Mouse (Mus musculus): ENCODE results near the gene Gabbr1.

The Gabbr1 gene

GRCm38 (mm10) chr17:37078193-37078592 is 32.4 kb downstream of the Gabbr1 start:
- no peak for DNase-seq (ENCODE audit: low spot score)

DNA sequence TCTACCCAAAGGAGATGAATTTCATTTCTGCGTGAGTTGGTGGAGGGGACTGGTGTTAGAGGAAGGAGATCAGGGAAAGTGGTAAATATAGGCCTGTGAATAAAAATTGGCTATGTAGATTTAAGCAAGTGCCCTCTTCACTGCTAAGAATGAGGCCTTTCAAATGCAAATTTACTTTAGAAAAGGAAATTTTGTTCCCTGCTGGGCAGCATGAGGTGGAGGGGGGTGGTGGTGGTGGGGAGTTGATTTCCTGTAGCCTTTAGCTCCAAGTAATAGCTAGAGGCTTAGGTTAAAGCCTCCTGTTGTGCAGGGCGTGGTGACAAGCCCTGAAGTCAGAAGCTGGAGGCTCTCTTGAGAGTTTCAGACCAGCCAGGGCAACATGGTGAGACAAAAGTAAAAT is 33.2 kb downstream of the Gabbr1 start:
- DNase-seq (ENCODE audit: low spot score) = peak; percentile 12

- peak; percentile 30 for DNase-seq (ENCODE audit: low spot score)
Measured at GRCm38 (mm10) chr17:37080119-37080518, 34.4 kb downstream of the Gabbr1 start.

- no peak for DNase-seq (ENCODE audit: low spot score)
Measured at GRCm38 (mm10) chr17:37081659-37082058, 35.9 kb downstream of the Gabbr1 start.

DNA sequence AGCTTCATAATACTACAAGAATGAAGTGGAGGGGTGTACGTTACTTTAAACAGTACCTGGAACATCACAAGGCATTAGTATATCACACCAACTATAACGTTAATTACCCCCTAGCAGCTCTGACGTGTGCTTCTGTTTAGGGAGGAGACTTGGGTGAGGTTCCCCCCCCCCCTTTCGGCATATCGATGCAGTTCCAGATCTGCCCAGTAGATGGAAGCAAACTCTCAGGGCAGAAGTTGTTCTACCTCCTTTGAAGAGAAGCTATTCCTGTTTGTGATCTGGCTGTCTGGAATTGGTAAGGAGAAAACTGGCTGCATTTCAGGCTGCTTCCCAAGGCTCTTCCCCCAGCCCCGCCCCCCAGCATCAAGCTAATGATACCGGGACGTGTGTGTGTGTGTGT is 37.6 kb downstream of the Gabbr1 start:
- peak; percentile 77 for DNase-seq (ENCODE audit: low spot score)

DNA sequence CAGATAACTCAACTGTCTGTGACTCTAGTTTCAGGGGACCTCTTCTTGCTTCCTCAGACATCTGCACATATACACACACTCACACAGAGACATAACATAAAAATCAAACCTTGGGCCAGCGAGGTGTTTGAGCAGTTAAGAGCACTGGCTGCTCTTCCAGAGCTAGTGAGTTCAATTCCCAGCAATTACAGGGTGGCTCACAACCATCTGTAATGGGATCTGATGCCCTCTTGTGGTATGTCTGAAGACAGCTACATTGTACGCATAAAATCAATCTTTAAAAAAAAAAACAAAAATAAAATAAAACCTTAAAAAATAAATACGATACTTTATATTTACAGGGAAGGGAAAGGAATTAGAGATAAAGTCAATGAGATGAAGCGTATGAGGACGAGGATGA is 38.9 kb downstream of the Gabbr1 start:
- DNase-seq (ENCODE audit: low spot score) = no peak

DNA sequence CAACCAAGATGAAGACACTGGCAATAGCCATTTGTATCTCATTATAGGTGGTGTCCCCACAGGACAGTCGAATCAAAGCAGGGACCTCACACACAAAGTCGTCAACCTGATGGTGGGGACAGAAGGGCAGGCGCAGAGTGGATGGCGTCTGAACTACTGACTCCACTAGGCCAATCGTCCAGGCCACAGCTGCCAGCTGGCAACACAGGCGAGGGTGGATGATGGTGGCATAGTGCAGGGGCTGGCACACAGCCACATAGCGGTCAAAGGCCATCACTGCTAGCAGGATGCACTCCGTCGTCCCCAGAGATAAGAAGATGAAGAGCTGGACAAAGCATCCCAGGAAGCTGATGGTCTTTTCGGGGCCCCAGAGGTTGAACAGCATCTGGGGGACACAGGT is 39.8 kb downstream of the Gabbr1 start:
- no peak for DNase-seq (ENCODE audit: low spot score)

GRCm38 (mm10) chr17:37088399-37088798 is 42.6 kb downstream of the Gabbr1 start, which contains the start of gene Olfr90:
Gene Olfr90, minus strand, starts transcription at chr17:37088499.
- no peak for DNase-seq (ENCODE audit: low spot score)

- no peak for DNase-seq (ENCODE audit: low spot score)
Measured at GRCm38 (mm10) chr17:37092198-37092597, 46.4 kb downstream of the Gabbr1 start.

DNA sequence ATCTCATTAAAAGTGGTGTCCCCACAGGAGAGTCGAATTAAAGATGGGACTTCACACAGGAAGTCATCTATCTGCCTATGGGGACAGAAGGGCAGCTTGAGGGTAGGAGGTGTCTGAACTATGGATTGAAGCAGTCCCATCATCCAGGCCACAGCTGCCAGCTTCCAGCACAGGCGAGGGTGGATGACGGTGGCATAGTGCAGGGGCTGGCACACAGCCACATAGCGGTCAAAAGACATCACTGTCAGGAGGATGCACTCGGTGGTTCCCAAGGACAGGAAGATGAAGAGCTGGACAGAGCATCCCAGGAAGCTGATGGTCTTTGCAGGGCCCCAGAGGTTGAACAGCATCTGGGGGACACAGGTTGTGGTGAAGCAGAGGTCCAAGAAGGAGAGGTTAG is 47.5 kb downstream of the Gabbr1 start:
- DNase-seq (ENCODE audit: low spot score) = no peak

GRCm38 (mm10) chr17:37098178-37098577 is 52.4 kb downstream of the Gabbr1 start, which contains the start of gene Olfr91:
Gene Olfr91, minus strand, starts transcription at chr17:37098278.
- DNase-seq (ENCODE audit: low spot score) = no peak

- DNase-seq (ENCODE audit: low spot score) = no peak
Measured at GRCm38 (mm10) chr17:37119988-37120387, 74.2 kb downstream of the Gabbr1 start, which contains the start of gene Olfr92. Gene Olfr92, minus strand, starts transcription at chr17:37120088.

All from embryo, embryonic 10 days (tissue).